Mouse (Mus musculus): ENCODE data around the gene Gm21190. TPM values are rescaled to one million over a fixed set of nuclear protein-coding genes. Genes with fewer than 3 reads are reported as not detected.
"Not testable (repeated sequence)": the region's sequence is repeated elsewhere in the genome, so short reads cannot be mapped to it uniquely, and the experiment has no call there.

Gene Gm21190
- total RNA-seq, 2 experiments from 2014 or later: not detected

GRCm38 (mm10) chr5:15488743-15489142, 40.3 kb downstream of the Gm21190 start:
- DNase-seq: no peak

GRCm38 (mm10) chr5:15484616-15485015, 44.4 kb downstream of the Gm21190 start:
- DNase-seq: not testable (repeated sequence)

- not testable (repeated sequence) for DNase-seq
These were observed 45.4 kb downstream of the Gm21190 start for GRCm38 (mm10) chr5:15483576-15483975.

GRCm38 (mm10) chr5:15482815-15483214, 46.2 kb downstream of the Gm21190 start:
- DNase-seq: peak; percentile 11

GRCm38 (mm10) chr5:15476423-15476822, 52.6 kb downstream of the Gm21190 start, which contains the start of gene Gm21149:
Gene Gm21149 (minus strand): TSS chr5:15476523.
- not testable (repeated sequence) for DNase-seq

Other genes starting within 250 kb of the Gm21190 start
- gene Gm21149, start 52.7 kb downstream of the Gm21190 start, total RNA-seq (2021): not detected
- gene Gm21083, start 48.1 kb upstream of the Gm21190 start, total RNA-seq (2021): not detected
- gene Speer4d, start 89.8 kb upstream of the Gm21190 start, total RNA-seq (2021): not detected
- gene 4930572O03Rik, start 127.8 kb upstream of the Gm21190 start, total RNA-seq (2021): not detected
- under 1 TPM in 1 of 2 experiments, not detected in 1; 0.41 TPM for gene Speer4c, start 185.0 kb upstream of the Gm21190 start, total RNA-seq (2021)

Data from heart, postnatal 4 days (tissue).